Mouse (Mus musculus) embryonic facial prominence, embryonic 13.5 days (tissue): ENCODE data around the gene Rfxank. TPM values are rescaled to one million over a fixed set of nuclear protein-coding genes. Genes with fewer than 3 reads are reported as not detected.

ENCODE experiments used
- microRNA-seq: library from miRNA; unstranded; fragments of <30 nt; microRNA quantifications from one replicate; pipeline ENCODE4, GENCODE M21; 2016
- polyA plus RNA-seq: library from polyadenylated mRNA; unstranded; fragments of >200 nt; fragmentation: Nextera tagmentation; extraction: Ambion mirVana; gene quantifications from 2 replicates; pipeline ENCODE4 v1.2.1, GENCODE M21; 2015

Gene Rfxank
- polyA plus RNA-seq, 1 experiment from 2014 or later: 27.5 TPM

Small RNAs within 50 kb of the gene (microRNA-seq; reads per million reads assigned to microRNA genes)
- not detected for gene Mir7066

Other genes with a start within 250 kb of the Rfxank start
- 4.5 and 4.7 TPM in 2 replicates for gene Tssk6, start 237.0 kb downstream of the Rfxank start, polyA plus RNA-seq
- 178 and 184 TPM in 2 replicates for gene Ndufa13, start 236.6 kb downstream of the Rfxank start, polyA plus RNA-seq
- 3.6 TPM in 2 replicates for gene Yjefn3, start 236.4 kb downstream of the Rfxank start, polyA plus RNA-seq
- 35.5 and 35.6 TPM in 2 replicates for gene Gatad2a, start 142.8 kb downstream of the Rfxank start, polyA plus RNA-seq
- 60.3 and 63.7 TPM in 2 replicates for gene Mau2, start 96.4 kb downstream of the Rfxank start, polyA plus RNA-seq
- 51.1 and 56.5 TPM in 2 replicates for gene Sugp1, start 96.3 kb downstream of the Rfxank start, polyA plus RNA-seq
- gene Tm6sf2, start 66.2 kb downstream of the Rfxank start, polyA plus RNA-seq: 0.76 and 1.9 TPM in 2 replicates
- gene Hapln4, start 55.7 kb downstream of the Rfxank start, polyA plus RNA-seq: 0.21 TPM in 1 of 2 replicates, not detected in the other
- 1.4 and 2.0 TPM in 2 replicates for gene Ncan, start 18.3 kb downstream of the Rfxank start, polyA plus RNA-seq
- gene Nr2c2ap, start 7.8 kb downstream of the Rfxank start, polyA plus RNA-seq: 26.7 and 28.4 TPM in 2 replicates
- gene Borcs8, start 345 bp upstream of the Rfxank start, polyA plus RNA-seq: 56.1 and 57.4 TPM in 2 replicates
- 2.0 and 4.2 TPM in 2 replicates for gene Mef2b, start 557 bp upstream of the Rfxank start, polyA plus RNA-seq
- gene Tmem161a, start 33.2 kb upstream of the Rfxank start, polyA plus RNA-seq: 68.5 and 70.5 TPM in 2 replicates
- 4.9 and 5.5 TPM in 2 replicates for gene Slc25a42, start 73.2 kb upstream of the Rfxank start, polyA plus RNA-seq
- 39.7 and 43.3 TPM in 2 replicates for gene Sugp2, start 95.1 kb upstream of the Rfxank start, polyA plus RNA-seq
- gene Armc6, start 95.3 kb upstream of the Rfxank start, polyA plus RNA-seq: 24.8 and 25.9 TPM in 2 replicates
- 47.3 and 57.5 TPM in 2 replicates for gene Homer3, start 143.7 kb upstream of the Rfxank start, polyA plus RNA-seq
- 54.4 and 58.3 TPM in 2 replicates for gene Ddx49, start 163.3 kb upstream of the Rfxank start, polyA plus RNA-seq
- gene Cope, start 163.4 kb upstream of the Rfxank start, polyA plus RNA-seq: 315 and 327 TPM in 2 replicates
- gene Cers1, start 176.6 kb upstream of the Rfxank start, polyA plus RNA-seq: 9.3 and 9.4 TPM in 2 replicates
- gene Gdf1, start 190.7 kb upstream of the Rfxank start, polyA plus RNA-seq: 2.2 and 4.2 TPM in 2 replicates
- 20.3 and 22.1 TPM in 2 replicates for gene Upf1, start 214.1 kb upstream of the Rfxank start, polyA plus RNA-seq
- 0.59 and 0.81 TPM in 2 replicates for gene Comp, start 234.4 kb upstream of the Rfxank start, polyA plus RNA-seq